Mouse (Mus musculus) thymus, adult 2 months (tissue): Measurements from ENCODE around the gene Ogn.

ENCODE experiments used
- CTCF ChIP-seq: fragments of 200-500 bp; IDR thresholded peaks from 2 replicates; pipeline ENCODE4 v1.5.1; 2012; ENCODE audit warnings: mild to moderate bottlenecking, control low read depth, low read length, moderate library complexity, borderline replicate concordance; ENCODE audit not compliant: control insufficient read depth, poor library complexity, insufficient read depth; ENCODE audit errors: extremely low read depth
- POLR2A ChIP-seq: fragments of 200-500 bp; IDR thresholded peaks from 2 replicates; pipeline ENCODE4 v1.6.1; 2012; ENCODE audit warnings: mild to moderate bottlenecking, low read length, control low read depth, moderate library complexity; ENCODE audit not compliant: control insufficient read depth, poor library complexity, insufficient read depth; ENCODE audit errors: extremely low read depth

- TF ChIP-seq CTCF (no peak), POLR2A (no peak)
These were observed 38.2 kb downstream of the Ogn start for GRCm38 (mm10) chr13:49646019-49646418.
